Comparison of ENCODE assay signal across 21 mouse cellular contexts in the genomic region with DNA sequence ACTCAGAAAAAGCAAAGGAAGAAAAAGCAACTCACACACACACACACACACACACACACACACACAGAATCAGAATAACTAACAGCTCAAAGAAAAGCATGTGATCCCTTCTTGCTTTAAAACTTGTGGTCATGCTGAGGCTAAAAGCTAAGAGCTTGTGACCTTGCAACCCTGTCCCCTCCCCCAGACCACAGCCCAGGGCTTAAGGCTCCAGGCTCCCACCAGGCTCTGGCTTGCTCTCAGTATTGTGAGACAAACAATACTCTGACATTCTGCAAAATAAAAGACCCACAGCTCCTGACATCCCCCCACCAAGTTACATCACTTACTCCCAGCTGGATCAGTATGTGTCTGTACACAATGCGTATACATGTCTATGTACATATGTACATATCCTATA. TPM values are rescaled to one million over a fixed set of nuclear protein-coding genes. Genes with fewer than 3 reads are reported as not detected.
DNase-seq lines count a peak whose midpoint lies in the region; ATAC-seq and TF ChIP-seq lines count a peak whose summit lies in the region.
"Had no signal": no experiment of that assay in that cellular context is flagged by ENCODE, and none has a peak within 500 bp of the region (broad histone marks: within the 10 kb centered on the region; RNA-seq: fewer than 3 reads in every experiment).

No protein-coding gene starts in this region.

- ATAC-seq in forebrain, embryonic 13.5 days: no peak
- 0 out of 2 replicates have a peak, but pooled peaks have one; percentile 14 for ATAC-seq in lung, embryonic 14.5 days (ENCODE audit: insufficient read depth)
- ATAC-seq: activated CD4-positive, CD25-positive, alpha-beta regulatory T cell, adult 4 months; CD4-positive, CD25-positive, alpha-beta regulatory T cell, adult 4 months; forebrain, embryonic 15.5 days; midbrain, embryonic 16.5 days had no signal

- DNase-seq in forebrain, embryonic 10.5 days (ENCODE audit: extremely low spot score, low spot score): peak; percentile 52
- DNase-seq in lung, embryonic 14.5 days: no peak
- DNase-seq in lung, postnatal 36 days: no peak
- peak; percentile 89 for DNase-seq in ES-CJ7 (ENCODE audit: low read depth, low spot score)
- DNase-seq in embryo, embryonic 9.5 days (ENCODE audit: extremely low spot score): peak; percentile 69
- no peak for DNase-seq in right cerebral cortex, postnatal 4 days
- no peak for DNase-seq in right cerebral cortex, postnatal 25 days
- DNase-seq: adrenal gland, postnatal 14 days; cerebellum, adult 8-10 months; heart, postnatal 36 days; kidney, postnatal 25 days; lung, adult 18-20 months; lung, postnatal 4 days had no signal

- WGBS in forebrain, embryonic 10.5 days: 35% methylated on average over 1 of the region's 1 CpGs
- WGBS in forebrain, embryonic 13.5 days: 33% methylated on average over 1 of the region's 1 CpGs
- 38% methylated on average over 1 of the region's 1 CpGs for WGBS in lung, embryonic 14.5 days

- peaks cover 6% of the 10 kb centered on the region for H3K36me3 ChIP-seq in forebrain, embryonic 10.5 days (replicated peaks)
- H3K36me3 ChIP-seq in forebrain, embryonic 13.5 days (ENCODE audit: poor library complexity, severe bottlenecking): no peaks in the 10 kb centered on the region
- no peaks in the 10 kb centered on the region for H3K36me3 ChIP-seq in lung, embryonic 14.5 days (ENCODE audit: insufficient read depth)
- H3K36me3 ChIP-seq: forebrain, embryonic 15.5 days; heart, embryonic 13.5 days; limb, embryonic 15.5 days; neural tube, embryonic 12.5 days had no signal

- peaks cover 80% of the 10 kb centered on the region for H3K4me1 ChIP-seq in forebrain, embryonic 10.5 days
- H3K4me1 ChIP-seq in forebrain, embryonic 13.5 days: peaks cover 12% of the 10 kb centered on the region; the same call in 1 of the 2 replicates
- no peaks in the 10 kb centered on the region for H3K4me1 ChIP-seq in lung, embryonic 14.5 days (ENCODE audit: insufficient read depth)
- H3K4me1 ChIP-seq: heart, embryonic 13.5 days; neural tube, embryonic 12.5 days had no signal

- H3K27me3 ChIP-seq in forebrain, embryonic 10.5 days (ENCODE audit: poor library complexity, severe bottlenecking): 0 out of 2 replicates have a peak, but pooled peaks cover 9% of the 10 kb centered on the region
- 0 out of 2 replicates have a peak, but pooled peaks cover 3% of the 10 kb centered on the region for H3K27me3 ChIP-seq in forebrain, embryonic 13.5 days
- peaks cover 20% of the 10 kb centered on the region for H3K27me3 ChIP-seq in lung, embryonic 14.5 days (ENCODE audit: insufficient read depth, low read length)
- H3K27me3 ChIP-seq: neural tube, embryonic 12.5 days had no signal

- no peak overlapping the region for H3K9ac ChIP-seq in forebrain, embryonic 13.5 days
- H3K9ac ChIP-seq in lung, embryonic 14.5 days: no peak overlapping the region
- H3K9ac ChIP-seq: forebrain, embryonic 15.5 days; heart, embryonic 13.5 days; limb, embryonic 15.5 days; neural tube, embryonic 12.5 days had no signal

- no peaks in the 10 kb centered on the region for H3K9me3 ChIP-seq in forebrain, embryonic 10.5 days
- H3K9me3 ChIP-seq in forebrain, embryonic 13.5 days (replicated peaks): no peaks in the 10 kb centered on the region
- H3K9me3 ChIP-seq in lung, embryonic 14.5 days (ENCODE audit: low read depth, low read length): no peaks in the 10 kb centered on the region
- H3K9me3 ChIP-seq: forebrain, embryonic 15.5 days; heart, embryonic 13.5 days; limb, embryonic 15.5 days; neural tube, embryonic 12.5 days had no signal

- TF ChIP-seq CTCF in lung, embryonic 14.5 days (IDR thresholded peaks at IDR 0.05; ENCODE audit: low read depth): no peak

- H3K4me3 ChIP-seq in forebrain, embryonic 10.5 days: no peak overlapping the region
- H3K4me3 ChIP-seq in forebrain, embryonic 13.5 days: no peak overlapping the region
- no peak overlapping the region for H3K4me3 ChIP-seq in lung, embryonic 14.5 days (ENCODE audit: low read depth, low read length)
- H3K4me3 ChIP-seq: forebrain, embryonic 15.5 days; heart, embryonic 13.5 days; limb, embryonic 15.5 days; neural tube, embryonic 12.5 days had no signal

- no peak overlapping the region for H3K4me2 ChIP-seq in forebrain, embryonic 13.5 days
- no peak overlapping the region for H3K4me2 ChIP-seq in lung, embryonic 14.5 days
- H3K4me2 ChIP-seq: forebrain, embryonic 15.5 days; heart, embryonic 13.5 days; limb, embryonic 15.5 days; neural tube, embryonic 12.5 days had no signal

- peak overlapping the region; percentile 56 for H3K27ac ChIP-seq in forebrain, embryonic 10.5 days
- no peak overlapping the region for H3K27ac ChIP-seq in forebrain, embryonic 13.5 days
- no peak overlapping the region for H3K27ac ChIP-seq in lung, embryonic 14.5 days (ENCODE audit: low read depth)
- H3K27ac ChIP-seq: forebrain, embryonic 15.5 days; heart, embryonic 13.5 days; limb, embryonic 15.5 days; neural tube, embryonic 12.5 days had no signal

RNA-seq across cellular contexts. Expression of a gene that starts 44.2 kb away (rescaled TPM):
- polyA plus RNA-seq in forebrain, embryonic 10.5 days (2016; fragmentation: Nextera tagmentation; extraction: Ambion mirVana): 6.3 and 6.6 TPM in 2 replicates
- 2.1 and 2.6 TPM in 2 replicates for polyA plus RNA-seq in forebrain, embryonic 13.5 days (2015; fragmentation: Nextera tagmentation; extraction: Ambion mirVana)
- polyA plus RNA-seq in lung, embryonic 14.5 days (2014; fragmentation: Nextera tagmentation; extraction: Ambion mirVana): 1.9 and 2.7 TPM in 2 replicates
- polyA plus RNA-seq: activated CD4-positive, CD25-positive, alpha-beta regulatory T cell, adult 4 months; CD4-positive, CD25-positive, alpha-beta regulatory T cell, adult 4 months had no signal

Comparison
In these comparisons a context has a peak if more than half of its experiments do, and no peak if none do; other contexts are left out.
1. DNase-seq: peak in forebrain, embryonic 10.5 days (single experiment), ES-CJ7 (single experiment) and embryo, embryonic 9.5 days (single experiment); none in lung, embryonic 14.5 days (single experiment), lung, postnatal 36 days (single experiment), right cerebral cortex, postnatal 4 days (single experiment) and right cerebral cortex, postnatal 25 days (single experiment).